Mouse (Mus musculus): ENCODE data around the gene Cdk17.
A peak's percentile ranks its signal among the peaks of the same experiment; 100 is the strongest.
"Not testable (repeated sequence)": the region's sequence is repeated elsewhere in the genome, so short reads cannot be mapped to it uniquely, and the experiment has no call there.

The Cdk17 gene

GRCm38 (mm10) chr10:93143285-93143985 lies 17.2 kb upstream of the Cdk17 start:
- DNase-seq, result no peak

- DNase-seq, result no peak
Measured at GRCm38 (mm10) chr10:93143986-93144314, 16.7 kb upstream of the Cdk17 start.

GRCm38 (mm10) chr10:93144579-93144978 lies 16.1 kb upstream of the Cdk17 start:
- DNase-seq, result no peak

- peak in 1 of 2 experiments; percentile 32 for DNase-seq
Measured at GRCm38 (mm10) chr10:93145088-93145487, 15.6 kb upstream of the Cdk17 start.

- DNase-seq, result no peak
Measured at GRCm38 (mm10) chr10:93146601-93147000, 14.1 kb upstream of the Cdk17 start.

- no peak for DNase-seq
Measured at GRCm38 (mm10) chr10:93147691-93148090, 13.0 kb upstream of the Cdk17 start.

- no peak for DNase-seq
Measured at GRCm38 (mm10) chr10:93149597-93149996, 11.1 kb upstream of the Cdk17 start.

- DNase-seq, result no peak
Measured at GRCm38 (mm10) chr10:93151775-93152174, 8.9 kb upstream of the Cdk17 start.

- no peak for DNase-seq
Measured at GRCm38 (mm10) chr10:93152698-93153097, 8.0 kb upstream of the Cdk17 start.

- DNase-seq, result not testable (repeated sequence)
Measured at GRCm38 (mm10) chr10:93153404-93153803, 7.3 kb upstream of the Cdk17 start.

GRCm38 (mm10) chr10:93159651-93160496 lies 801 bp upstream of the Cdk17 start:
- no peak for DNase-seq

- peak; percentile 90 to 96 for DNase-seq
Measured at GRCm38 (mm10) chr10:93160497-93160806, 223 bp upstream of the Cdk17 start.

GRCm38 (mm10) chr10:93161511-93162275 lies 1.0 kb downstream of the Cdk17 start:
- DNase-seq, result peak; percentile 36 to 71

- no peak for DNase-seq
Measured at GRCm38 (mm10) chr10:93162276-93162971, 1.7 kb downstream of the Cdk17 start.

GRCm38 (mm10) chr10:93162972-93163660 lies 2.4 kb downstream of the Cdk17 start:
- DNase-seq, result no peak

- no peak for DNase-seq
Measured at GRCm38 (mm10) chr10:93163711-93164488, 3.2 kb downstream of the Cdk17 start.

GRCm38 (mm10) chr10:93165416-93166381 lies 5.0 kb downstream of the Cdk17 start:
- DNase-seq, result peak; percentile 36 to 39

- DNase-seq, result peak; percentile 62 to 69
Measured at GRCm38 (mm10) chr10:93166382-93166769, 5.7 kb downstream of the Cdk17 start.

- DNase-seq, result no peak
Measured at GRCm38 (mm10) chr10:93167311-93167710, 6.6 kb downstream of the Cdk17 start.

GRCm38 (mm10) chr10:93168067-93168466 lies 7.4 kb downstream of the Cdk17 start:
- DNase-seq, result no peak
